Mouse (Mus musculus): ENCODE measurements around the gene Uqcc2.

DNA sequence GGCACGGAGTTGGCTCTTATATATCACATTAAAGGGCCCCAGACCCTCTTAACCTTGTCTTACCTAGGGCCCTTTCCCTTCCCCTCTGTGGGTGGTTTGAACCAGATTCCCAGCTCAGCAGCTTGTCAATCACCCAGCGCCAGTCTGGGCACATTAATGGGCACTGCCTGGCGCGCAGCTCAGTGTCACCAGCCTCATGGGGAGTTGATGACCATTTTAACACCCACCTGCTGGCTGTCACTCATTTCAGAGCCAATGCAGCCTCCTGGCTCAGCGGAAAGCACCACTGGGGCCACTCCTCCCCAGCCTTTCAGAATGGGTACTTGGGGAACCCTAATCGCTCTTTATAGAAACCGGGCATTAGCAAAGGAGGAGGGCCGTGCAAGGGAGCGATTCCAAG, 4.7 kb upstream of the Uqcc2 start:
- TF ChIP-seq CTCF (IDR thresholded peaks at IDR 0.05; ENCODE audit: low read depth, low read length): no peak
- TF ChIP-seq POLR2A (IDR thresholded peaks at IDR 0.05; ENCODE audit: borderline replicate concordance, low read depth, low read length): no peak
